Mouse (Mus musculus) thymus, adult 2 months (tissue): ENCODE data around the gene Adi1.

Experiments used
- CTCF ChIP-seq: fragments of 200-500 bp; IDR thresholded peaks from 2 replicates; pipeline ENCODE4 v1.5.1; 2012; ENCODE audit warnings: mild to moderate bottlenecking, control low read depth, low read length, moderate library complexity, borderline replicate concordance; ENCODE audit not compliant: control insufficient read depth, poor library complexity, insufficient read depth; ENCODE audit errors: extremely low read depth
- POLR2A ChIP-seq: fragments of 200-500 bp; IDR thresholded peaks from 2 replicates; pipeline ENCODE4 v1.6.1; 2012; ENCODE audit warnings: mild to moderate bottlenecking, low read length, control low read depth, moderate library complexity; ENCODE audit not compliant: control insufficient read depth, poor library complexity, insufficient read depth; ENCODE audit errors: extremely low read depth

DNA sequence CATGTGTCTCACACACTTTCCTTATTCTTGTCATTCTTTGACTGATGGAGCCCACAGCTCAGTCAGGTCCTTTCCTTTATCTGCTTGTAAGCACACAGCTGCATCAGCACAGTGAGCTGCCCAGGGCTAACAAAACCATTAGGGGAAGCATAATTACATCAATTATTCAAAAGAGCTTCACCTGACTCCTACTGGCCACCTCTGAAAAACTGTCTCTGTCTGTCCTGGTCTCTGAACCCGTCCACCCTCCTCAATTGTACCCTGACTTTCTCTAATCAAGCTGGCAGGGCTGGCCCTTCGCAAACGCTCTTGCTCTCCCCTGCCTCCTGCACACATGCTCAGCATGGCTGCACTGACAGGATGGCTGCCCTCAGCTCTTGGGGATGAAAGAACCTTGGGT, 49.3 kb downstream of the Adi1 start:
- TF ChIP-seq CTCF (no peak), POLR2A (no peak)
